Mouse (Mus musculus) testis, postnatal 14 days (tissue): Measurements from ENCODE around the gene Sac3d1.
"Not testable (repeated sequence)": the region's sequence is repeated elsewhere in the genome, so short reads cannot be mapped to it uniquely, and the experiment has no call there.

Source experiments
- DNase-seq: peaks from one replicate; pipeline ENCODE4 v3.0.0; 2021; ENCODE audit warnings: low spot score

The Sac3d1 gene

DNA sequence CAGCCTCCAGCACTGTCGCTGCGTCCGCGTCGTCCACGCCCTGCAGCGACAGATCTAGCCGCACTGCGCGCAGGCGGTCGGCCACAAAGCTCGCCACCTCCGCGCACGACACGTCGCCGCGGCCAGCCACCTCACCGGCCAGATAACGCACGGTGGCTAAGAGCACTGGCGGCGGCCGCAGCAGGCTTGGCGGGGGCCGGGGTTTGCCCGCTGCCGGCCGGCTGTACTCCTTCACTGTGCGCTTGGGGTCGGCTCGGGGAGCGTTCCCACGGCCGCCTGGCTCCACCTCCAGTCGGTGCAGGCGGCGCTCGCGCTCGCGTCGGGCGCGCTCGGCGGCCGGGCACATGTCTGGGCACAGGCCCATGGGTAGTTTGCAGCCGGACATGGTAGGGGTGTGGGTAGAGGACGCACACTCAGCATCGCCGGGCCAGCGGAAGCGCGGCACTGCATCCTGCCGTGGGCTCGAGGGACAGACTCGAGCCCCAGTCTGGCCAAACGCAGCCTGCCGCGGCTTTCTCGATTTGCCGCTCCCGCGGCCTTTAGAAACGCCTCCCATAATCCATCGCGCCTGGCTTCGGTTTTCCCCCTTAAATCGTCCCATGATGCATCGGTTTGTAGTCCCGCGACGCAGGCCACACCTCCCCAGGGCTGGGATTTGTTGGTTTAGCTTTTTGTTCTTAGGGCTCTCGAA lies at the start of gene Sac3d1:
TSS of gene Sac3d1 (minus strand) at position 665 of the 691 bp plus-strand sequence.
- DNase-seq, result peak; percentile 89

DNA sequence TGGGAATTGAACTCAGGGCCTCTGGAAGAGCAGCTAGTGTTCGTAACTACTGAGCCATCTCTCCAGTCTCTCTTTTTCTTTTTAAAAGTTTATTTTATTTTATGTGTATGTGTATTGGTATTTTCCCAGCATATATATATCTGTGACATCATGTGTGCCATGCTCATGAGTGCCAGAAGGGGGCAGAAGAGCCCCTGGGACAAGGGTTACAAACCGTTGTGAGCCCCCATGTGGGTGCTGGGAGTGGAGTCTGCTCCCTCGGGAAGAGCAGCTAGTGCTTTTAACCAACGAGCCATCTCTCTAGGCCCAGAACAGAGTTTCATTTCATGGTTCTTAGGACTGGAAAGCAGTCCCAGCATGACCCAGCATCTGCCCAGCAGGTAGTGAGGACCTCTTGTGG lies 48.3 kb upstream of the Sac3d1 start:
- DNase-seq, result no peak

DNA sequence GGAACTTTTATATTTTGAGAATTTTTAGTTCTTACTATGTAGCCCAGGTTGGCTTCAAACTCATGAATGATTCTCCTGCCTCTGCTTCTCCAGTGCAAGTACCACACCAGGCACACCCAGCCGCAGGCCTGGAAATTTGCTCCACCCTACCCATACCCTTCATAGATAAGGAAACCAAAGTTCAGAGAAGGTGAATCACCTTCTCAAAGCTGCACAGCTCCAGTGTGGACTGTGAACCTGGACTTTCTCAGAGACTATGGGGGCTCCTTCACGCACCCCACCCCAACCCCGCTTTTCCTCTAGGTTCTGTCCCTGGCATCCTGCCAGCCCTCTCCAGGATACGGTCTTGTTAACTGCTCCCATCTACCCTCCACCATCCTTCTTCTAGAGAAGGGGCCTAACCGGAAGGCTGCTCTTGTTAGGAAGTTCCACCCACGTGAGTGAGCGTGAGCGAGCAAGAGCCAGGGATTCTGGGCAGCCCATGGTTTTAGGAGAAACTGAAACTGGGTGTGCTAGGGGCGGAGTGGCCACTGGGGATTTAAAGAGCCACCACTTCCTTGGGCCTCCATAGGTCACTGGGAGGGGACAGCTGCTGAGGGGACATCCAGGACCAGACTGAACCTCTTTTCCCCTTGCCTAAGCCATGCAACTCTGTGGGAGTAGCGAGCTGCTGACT lies 45.6 kb upstream of the Sac3d1 start:
- DNase-seq, result no peak

GRCm38 (mm10) chr19:6157220-6157619 lies 38.8 kb upstream of the Sac3d1 start:
- DNase-seq, result no peak

- no peak for DNase-seq
Observed at GRCm38 (mm10) chr19:6156372-6156771, 37.9 kb upstream of the Sac3d1 start.

DNA sequence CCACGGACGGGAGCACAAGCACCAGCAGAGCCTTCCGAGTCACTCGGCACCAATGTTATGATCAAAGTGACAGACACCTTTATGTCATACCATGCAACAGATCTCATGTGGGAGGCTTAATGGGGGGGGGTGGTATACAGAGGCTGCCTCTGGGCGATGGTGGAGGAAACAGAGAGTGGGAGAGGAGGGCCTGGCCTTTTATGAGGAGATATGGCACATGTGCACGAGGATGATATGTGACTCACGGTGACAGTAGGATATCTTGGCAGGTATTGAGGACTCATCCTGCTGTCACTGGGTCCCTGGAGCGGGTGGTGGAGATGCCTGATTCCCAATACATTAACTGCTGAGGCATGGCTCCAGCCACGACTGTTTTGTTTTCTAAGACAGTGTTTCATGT lies 36.7 kb upstream of the Sac3d1 start:
- no peak for DNase-seq

DNA sequence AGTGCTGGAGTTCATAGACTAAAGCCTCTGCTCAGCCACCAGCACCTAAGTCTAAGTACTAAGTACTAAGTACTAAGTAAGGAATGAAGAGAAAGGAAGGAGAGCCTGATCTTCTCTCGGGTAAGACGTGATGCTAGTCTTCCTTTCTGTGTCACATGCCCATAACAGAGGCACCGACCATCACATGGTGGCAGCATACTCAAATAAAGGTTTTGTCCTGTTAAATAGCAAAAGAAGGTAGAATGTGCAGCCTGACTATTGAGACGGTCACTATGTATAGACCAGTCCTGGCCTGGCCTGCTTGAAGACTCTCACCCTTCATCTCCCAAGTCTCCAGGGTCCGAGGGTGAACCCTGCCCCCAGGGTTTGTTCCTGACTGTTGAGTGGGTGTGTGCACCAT lies 26.4 kb upstream of the Sac3d1 start:
- DNase-seq, result no peak

GRCm38 (mm10) chr19:6141394-6141749 lies 22.9 kb upstream of the Sac3d1 start, which contains the start of gene Arl2:
Gene Arl2, minus strand, starts transcription at chr19:6141548.
- peak; percentile 81 for DNase-seq

DNA sequence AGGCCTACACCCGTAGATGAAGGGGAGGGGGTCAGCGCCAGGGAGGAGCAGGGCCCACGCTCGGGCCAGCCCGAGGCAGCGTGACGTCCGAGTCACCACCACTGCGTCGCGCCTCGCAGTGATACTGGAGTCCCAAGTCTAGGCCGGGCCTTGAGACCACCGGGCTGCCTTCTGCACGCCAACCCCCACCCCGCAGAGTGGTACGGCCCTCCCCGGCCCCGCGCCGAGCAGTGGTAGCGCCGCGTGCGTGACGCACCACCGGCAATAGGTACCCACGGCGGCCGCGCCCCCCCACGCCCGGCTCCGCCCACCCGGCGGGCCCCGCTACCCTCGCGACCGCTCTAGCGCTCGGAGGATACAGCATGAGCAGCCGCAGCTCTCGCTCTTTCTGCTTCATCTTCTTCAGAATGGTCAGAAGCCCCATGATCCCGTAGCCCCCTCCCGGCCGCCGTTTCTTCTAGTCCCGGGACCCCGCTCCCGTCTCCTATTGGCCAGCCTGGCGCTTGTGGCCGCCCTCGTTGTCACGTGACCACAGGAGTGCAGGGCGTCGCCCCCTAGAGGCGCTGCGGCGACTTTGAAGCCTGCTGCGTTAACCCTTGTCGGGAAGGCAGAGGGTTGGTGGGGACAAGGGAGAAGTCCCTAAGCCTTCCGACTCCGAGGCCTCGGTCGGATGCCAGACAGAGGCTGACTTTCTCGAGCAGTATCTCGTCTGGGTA lies 22.4 kb upstream of the Sac3d1 start, which contains the start of gene Batf2:
TSS of gene Batf2 (plus strand) at position 306 of the 716 bp plus-strand sequence.
- DNase-seq, result peak; percentile 94

DNA sequence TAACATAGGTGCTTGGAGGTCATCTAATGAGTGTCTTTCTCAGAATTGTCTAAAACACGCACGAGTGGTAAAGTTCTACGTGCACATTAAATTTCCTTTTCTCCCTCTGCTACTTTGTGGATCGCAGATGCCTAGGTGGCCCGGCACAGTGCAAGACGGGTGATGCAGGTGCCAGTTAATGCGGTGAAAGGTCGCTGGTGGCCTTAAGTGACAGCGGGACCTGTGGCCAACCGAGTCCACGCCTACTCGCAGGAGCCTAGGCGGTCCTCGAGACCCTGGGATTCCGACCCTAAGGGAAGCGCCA lies 21.9 kb upstream of the Sac3d1 start:
- DNase-seq, result no peak

GRCm38 (mm10) chr19:6139701-6140100 lies 21.3 kb upstream of the Sac3d1 start:
- no peak for DNase-seq

- DNase-seq, result no peak
Observed at GRCm38 (mm10) chr19:6136397-6136796, 17.9 kb upstream of the Sac3d1 start.

GRCm38 (mm10) chr19:6133197-6133596 lies 14.7 kb upstream of the Sac3d1 start:
- not testable (repeated sequence) for DNase-seq

GRCm38 (mm10) chr19:6132171-6132827 lies 13.8 kb upstream of the Sac3d1 start:
- no peak for DNase-seq

GRCm38 (mm10) chr19:6130414-6131128 lies 12.1 kb upstream of the Sac3d1 start:
- DNase-seq, result not testable (repeated sequence)

DNA sequence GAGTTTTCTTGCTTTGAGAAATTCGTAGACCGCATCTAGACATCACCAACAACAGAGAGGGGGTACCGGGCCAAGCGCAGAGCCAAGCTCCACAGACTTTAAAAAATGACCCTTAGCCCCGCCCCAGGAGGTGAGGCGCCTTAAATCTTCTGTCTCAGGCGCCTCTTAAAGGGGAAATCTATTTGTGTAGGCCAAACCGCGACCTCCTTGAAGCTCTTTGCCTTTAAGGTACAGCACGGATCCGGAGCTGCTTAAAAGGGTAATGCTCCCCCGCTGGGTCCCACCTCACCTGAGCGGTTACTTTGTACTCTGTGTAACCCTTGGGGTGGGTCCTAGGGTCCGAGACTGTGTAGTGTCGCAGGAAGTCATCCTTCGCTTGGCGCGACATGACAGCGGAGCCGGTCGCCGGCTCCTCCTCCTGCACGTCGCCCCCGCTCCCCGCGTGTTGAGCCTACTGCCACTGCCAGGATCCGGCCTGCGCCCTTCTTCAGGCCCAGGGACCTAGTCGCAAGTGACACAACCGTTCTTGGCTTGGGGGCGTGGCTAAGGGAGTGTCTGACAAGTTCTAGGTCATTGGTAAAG lies 9.4 kb upstream of the Sac3d1 start, which contains the start of gene Snx15:
TSS of gene Snx15 (minus strand) at position 545 of the 582 bp plus-strand sequence.
- DNase-seq, result peak; percentile 94

DNA sequence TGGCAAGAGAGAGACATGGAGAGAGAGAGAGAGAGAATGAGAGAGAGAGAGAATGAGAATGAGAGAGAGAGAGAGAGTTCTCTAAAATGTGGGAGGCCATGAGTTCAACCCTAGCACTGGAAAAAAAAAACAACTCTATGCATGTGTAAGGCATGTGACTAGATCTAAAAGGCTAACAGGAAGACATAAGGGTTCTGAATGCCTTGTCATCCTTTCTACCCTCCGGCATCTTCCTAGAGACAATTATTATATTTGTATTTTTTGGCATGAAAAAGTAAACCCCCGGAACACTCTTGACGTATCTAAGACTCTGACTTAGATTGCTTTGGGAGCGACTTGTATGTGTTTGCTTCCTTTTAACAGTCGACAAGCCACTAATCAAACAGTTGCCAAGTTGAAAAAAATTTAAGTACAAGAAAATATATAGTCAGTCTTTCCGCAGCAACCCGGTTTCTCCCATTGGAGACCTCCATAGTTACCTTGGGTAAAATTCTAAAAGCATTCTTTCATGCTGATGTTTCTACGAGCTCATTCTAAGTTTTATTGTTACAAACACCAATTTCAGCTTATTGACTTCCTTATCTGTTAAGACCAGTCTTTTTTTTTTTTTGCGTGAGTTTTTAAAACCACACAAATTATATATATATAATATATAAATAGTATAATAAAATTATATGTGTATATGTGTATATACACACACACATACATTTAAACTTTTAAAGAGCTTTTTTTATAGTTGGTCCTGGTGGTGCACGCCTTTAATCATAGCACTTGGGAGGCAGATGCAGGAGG lies 8.5 kb upstream of the Sac3d1 start:
- DNase-seq, result no peak

DNA sequence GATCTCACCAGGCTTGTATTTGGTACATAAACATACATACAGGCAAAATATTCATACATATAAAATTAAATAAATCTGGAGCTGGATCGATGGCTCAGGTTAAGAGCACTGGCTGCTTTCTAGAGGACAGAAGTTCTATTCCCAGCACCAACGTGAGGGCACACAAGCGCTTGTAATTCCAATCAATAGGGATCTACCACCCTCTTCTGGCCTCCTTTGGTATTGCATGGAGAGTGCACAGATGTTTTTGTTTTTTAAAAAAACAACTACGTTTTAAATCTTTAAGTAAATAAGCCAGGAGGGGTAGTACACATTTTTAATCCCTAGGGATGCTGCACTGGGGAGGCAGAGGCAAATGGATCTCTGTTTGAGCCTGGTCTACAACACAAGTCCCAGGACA lies 7.8 kb upstream of the Sac3d1 start:
- DNase-seq, result no peak

GRCm38 (mm10) chr19:6124898-6125297 lies 6.4 kb upstream of the Sac3d1 start:
- DNase-seq, result no peak

DNA sequence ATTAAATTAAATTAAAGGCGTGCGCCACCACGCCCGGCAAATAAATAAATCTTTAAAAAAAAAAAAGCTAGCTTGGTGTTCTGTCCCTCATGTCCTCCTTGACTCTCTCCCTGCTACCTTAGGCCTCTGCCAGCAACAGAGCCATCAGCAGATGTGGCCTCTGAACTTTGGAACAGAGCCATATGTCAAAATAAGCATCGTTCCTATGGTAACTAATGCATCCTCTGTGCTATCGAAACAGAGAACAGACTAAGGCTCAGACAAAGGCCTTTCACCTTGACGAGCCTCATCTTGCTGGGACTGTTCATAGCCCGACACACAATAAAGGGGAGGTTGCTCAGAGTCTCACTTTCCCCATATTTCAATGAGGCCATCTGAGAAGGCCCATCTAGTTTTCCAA lies 4.9 kb upstream of the Sac3d1 start:
- no peak for DNase-seq

DNA sequence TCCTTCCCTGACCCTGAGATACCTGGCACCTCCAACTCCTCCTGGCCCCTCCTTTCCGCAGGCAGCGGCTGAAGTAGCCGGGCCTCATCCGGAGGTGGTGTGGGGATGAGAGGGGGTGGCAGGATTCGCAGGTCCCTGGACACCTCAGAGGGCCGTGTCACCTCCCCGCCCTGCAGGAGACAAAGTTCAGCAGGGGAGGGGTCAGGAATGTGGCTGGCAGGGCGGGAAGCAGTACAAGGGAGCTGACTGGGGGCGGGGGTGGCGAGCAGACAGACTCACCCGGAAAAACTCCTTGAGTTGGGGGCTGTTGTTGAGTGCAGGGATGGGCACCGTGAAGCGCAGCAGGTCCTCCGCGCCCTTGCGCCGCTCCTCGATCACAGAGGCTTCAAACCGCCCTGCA lies 3.3 kb upstream of the Sac3d1 start:
- no peak for DNase-seq
